Mouse (Mus musculus): ENCODE measurements around the gene Pnkd.

DNA sequence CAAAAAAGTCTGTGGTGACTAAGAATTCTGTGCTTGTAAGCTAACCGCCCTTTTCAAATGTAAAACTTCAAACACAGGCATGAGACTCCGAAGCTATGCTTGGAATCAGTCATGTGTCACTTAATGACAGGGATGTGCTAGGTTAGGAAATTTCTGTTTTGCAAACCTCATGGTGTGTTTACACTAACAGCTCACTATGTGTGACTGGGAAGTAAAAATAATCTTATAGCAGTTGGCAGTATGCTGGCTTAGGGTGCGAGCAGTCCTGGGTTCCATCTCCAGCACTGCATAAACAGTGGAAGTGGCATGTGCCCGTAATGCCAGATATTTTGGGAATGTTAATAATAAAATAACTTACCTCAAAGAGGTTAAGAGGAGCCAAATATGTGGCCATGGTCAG lies 20.2 kb downstream of the Pnkd start:
- TF ChIP-seq CTCF (IDR thresholded peaks at IDR 0.05; ENCODE audit: borderline replicate concordance, control insufficient read depth, extremely low read depth, insufficient read depth, low read length, poor library complexity) (no peak), POLR2A (IDR thresholded peaks at IDR 0.05; ENCODE audit: control insufficient read depth, extremely low read depth, insufficient read depth, low read length, poor library complexity) (no peak)

Measured in thymus, adult 2 months (tissue).